Mouse (Mus musculus) erythroblast, adult 5-6 weeks (primary cell): ENCODE results near the gene Slc36a3. TPM values are rescaled to one million over a fixed set of nuclear protein-coding genes. Genes with fewer than 3 reads are reported as not detected.

Experiments used
- ATAC-seq: replicated peaks from 2 replicates; pipeline ENCODE4 v1.8.0; 2016; ENCODE audit warnings: moderate number of reproducible peaks, mild to moderate bottlenecking, moderate TSS enrichment, inconsistent platforms; ENCODE audit not compliant: poor library complexity, low FRiP score, severe bottlenecking
- total RNA-seq, 2 experiments: library from RNA; stranded (forward) in 1 of 2; stranded (reverse) in 1 of 2; fragments of 150-400 nt in 1 of 2; fragments of 200-764, 138-1000 nt in 1 of 2; gene quantifications; 2 replicates each; pipeline versions ENCODE4 v1.2.3 to v1.2.4; 2015 to 2017; ENCODE audit warnings: low replicate concordance in 2 of 2

Slc36a3 gene
- total RNA-seq (2015; ENCODE audit: low replicate concordance) (not detected in 2 replicates), total RNA-seq (2017; ENCODE audit: low replicate concordance) (not detected in 2 replicates)

DNA sequence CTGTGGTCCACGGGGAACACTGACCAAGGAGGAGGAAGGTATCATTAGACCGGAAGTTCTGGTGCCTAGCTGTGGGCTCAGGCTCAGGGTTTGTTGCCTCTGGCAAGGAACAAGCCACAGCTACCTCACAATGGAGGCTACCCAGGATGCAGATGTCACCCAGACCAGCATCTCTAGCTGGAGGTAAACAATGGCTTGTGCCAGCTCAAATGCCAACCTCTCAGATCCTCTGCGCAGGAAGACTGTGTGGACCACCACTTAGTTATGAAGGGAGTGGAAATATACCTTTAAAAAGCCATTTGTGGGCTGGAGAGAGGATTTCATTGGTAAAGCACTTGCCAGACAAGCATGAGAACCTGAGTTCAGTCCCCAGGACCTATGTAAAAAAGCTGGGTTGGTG is at the start of gene Slc36a3:
TSS of gene Slc36a3 (minus strand) at position 101 of the 400 bp plus-strand sequence.
- ATAC-seq, result no peak

DNA sequence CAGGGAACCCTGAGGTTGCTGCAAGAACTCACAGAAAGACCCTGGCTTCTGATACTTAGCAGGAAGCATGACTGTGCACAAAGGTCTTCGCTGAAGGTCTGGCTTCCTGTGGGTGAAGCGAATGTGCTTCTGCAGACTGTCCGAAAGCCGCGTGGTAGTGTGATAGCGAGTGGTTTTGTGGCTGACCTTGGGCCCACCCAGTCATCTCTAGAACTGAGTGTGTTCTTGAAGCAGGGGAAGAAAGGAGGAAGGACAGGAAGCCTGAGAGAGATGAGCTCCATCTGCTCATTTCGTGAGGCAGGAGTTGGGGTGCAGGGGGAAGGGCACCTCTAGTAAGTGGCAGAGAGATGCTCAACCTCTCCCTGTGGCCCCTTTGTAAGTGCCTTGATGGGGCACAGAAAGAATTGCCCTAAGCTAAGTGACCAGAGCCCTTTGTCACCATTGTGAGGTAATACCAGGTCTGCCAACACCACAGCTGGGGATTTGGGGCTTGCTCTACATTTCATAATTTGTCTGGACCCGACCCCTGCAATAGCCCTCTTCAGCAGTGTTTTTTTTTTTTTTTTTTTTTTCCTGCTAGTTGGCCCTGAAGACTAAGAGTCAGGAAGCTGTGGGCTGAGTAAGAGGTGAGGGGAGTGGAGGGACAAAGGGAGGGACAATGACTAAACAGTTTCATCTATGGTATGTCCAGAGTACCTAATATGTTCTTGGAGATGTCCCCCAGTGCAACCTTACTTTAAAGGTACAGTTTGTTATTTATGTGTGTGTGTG is 46.4 kb upstream of the Slc36a3 start:
- no peak for ATAC-seq

DNA sequence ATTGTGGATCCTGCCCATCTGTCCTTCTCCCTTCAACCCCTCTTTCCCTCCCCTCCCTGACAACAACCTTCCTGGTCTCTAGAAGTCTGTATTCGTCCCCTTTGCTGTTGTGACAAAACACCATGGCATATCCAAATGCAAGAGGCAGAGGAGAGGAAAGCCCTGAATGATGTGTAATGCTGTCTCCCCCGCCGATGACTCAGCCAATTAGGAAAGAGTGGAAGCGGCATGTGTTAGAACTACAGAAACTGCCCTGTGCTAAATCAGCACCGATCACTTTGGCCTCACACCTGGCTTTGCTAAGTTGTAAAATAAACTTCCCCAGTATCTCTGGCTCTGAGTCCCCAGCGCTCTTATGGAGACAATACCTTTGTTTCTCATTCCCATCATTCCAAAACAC is 45.6 kb upstream of the Slc36a3 start:
- no peak for ATAC-seq

DNA sequence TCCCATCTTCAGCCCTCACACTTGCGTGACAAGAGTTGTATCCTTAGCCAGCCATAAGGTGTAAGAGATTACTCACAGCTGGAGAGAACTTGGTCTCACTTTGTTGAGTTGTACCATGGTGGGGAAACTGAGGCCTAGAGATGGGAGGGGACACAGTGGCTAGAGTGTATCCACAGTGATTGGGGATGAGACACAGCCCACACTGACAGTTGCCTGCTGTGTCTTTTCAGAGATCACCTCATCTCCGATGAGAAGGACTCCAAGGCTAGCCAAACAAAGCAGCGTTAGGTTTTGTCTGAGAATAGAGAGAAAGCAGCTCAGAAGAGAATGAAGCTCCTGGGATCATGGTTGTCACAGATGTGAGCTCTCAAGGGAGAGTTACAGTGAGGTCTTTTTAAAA is 38.7 kb upstream of the Slc36a3 start:
- no peak for ATAC-seq

DNA sequence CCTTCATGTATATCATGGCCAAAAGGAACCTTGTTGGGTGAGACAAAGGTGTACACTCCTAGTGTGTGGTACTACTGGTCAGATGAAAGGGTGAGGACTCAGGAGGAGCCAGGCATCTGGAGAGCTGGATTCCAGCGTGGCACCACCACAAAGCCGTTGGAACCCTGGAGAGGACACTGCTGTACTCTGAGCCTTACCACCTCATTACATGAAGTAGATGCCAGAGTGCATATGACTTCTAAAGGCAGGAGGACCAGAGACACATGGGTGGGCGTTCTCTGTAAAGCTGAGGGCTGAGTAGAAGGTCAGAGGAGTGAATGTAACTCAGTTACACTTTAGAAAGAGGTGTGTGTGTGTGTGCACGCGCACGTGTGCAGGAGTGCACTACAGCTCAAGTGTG is 36.3 kb upstream of the Slc36a3 start:
- ATAC-seq, result no peak

DNA sequence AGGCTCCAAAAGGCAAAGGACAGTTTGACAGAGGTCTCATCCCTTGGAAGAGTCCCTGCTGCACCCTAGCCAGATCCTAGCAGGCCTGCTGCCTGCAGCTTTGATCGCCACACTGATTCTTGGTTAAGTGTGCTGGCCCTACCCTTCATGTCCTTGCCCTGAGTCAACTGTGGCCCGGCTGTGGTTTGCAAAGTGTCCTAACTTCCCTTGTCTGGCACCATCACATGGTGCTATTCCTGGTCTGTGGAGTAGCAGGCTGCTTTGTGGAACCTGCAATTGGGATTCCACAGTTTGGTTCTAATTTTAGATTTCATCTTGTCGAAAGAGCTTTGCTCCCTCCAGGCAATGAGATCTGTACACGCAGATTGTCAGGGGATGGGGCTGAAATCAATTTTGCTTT is 35.8 kb upstream of the Slc36a3 start:
- ATAC-seq, result no peak

DNA sequence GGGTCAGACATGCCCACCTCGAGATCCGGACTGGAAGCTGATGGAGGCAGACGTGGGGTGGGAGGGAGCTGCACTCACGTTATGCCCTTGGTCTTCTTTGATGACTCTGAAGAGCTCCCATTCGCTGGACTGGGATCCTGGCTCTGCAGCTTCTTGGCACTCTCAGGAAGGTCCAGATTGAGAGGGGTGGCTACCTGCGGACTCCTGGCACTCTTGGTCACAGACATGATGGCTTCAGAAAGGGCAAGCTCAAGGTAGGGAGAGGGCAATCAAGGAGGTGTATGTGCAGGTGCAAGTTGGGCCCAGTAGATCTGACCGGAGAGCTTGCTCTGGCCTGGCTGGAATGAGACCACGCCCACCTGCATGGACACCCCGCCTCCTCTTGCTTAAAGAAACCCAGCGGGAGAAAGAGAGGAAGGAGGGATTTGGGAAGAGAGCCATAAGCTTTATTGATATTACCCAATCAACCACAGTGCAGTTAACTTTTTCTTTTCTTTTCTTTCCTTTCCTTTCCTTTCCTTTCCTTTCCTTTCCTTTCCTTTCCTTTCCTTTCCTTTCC is 33.3 kb upstream of the Slc36a3 start, which contains the start of gene Slc36a2:
TSS of gene Slc36a2 (minus strand) at position 345 of the 559 bp plus-strand sequence.
- ATAC-seq, result no peak

DNA sequence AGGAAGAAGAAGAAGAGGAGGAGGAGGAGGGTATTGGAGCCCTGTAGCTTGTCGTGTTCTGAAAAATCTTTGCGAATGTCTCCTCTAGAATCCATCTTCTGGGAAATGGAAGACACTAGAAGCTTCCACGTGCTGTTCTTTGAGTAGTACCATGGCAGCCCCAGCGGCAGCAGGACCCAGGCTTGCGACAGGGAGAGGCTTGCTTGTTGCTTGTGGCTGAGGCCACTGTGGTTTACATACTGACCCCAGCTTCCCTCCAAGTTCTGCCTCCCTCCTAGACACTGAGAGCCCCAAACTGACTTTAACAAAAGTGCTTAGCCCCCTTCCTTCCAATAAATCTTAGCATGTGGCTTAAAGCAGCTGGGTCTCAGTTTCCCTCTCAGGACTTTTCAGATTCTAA is 32.7 kb upstream of the Slc36a3 start:
- no peak for ATAC-seq

DNA sequence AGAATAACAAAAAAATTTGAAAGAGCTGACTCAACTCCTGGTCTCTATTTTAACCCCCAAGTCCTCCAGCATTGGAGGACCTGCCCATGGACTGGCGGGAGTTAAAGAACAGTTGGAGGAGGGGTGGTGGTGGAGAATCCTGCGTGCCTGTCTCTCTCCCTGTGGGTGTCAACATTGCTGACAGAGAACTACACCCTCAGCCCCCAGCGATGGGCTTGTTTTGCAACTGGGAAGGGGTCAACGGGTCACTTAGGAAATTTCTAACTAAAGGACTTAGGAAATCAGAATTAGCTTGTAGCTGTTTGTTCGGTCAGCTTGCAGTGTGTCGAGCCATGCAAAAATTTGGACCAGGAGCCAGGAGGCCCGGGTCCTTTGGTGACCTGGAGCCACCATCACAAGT is 31.6 kb upstream of the Slc36a3 start:
- no peak for ATAC-seq

DNA sequence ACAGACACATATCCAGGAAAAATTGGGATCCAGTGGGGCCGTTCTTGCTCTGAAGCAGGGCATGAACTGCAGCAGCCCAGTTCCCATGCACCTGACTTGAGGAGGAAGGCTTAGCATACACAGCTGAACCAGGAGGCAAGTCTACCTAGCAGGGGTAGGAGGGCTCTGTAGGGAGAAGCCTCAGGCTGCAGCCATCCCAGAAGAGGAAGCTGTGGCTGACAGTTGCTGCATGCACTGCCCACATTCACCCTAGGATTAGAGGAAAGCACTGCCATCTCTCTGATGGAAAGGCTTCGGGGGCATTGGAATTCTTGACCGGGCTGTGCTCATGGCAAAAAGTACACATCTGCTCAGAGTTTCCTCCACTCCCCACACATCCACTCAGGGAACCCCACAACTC is 28.3 kb upstream of the Slc36a3 start:
- ATAC-seq, result no peak

DNA sequence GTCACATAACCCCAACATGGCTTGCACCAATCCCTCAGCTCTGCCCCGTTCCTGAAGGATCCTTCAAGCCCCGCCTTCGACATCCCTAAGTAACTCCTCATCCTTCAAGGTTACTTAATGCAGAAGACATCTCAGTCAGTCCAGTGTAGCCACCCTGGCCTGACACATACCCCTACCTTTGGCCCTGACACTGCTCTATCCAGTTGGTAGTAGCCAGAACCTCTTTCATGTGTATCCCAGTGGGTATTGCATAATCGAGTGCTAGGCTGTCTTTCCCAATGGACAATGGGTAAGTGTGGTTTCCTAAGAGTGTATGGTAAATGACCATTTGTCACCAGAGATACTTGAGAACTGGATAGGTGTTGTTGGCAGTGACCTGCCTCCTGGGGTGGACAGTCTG is 27.3 kb upstream of the Slc36a3 start:
- ATAC-seq, result no peak

DNA sequence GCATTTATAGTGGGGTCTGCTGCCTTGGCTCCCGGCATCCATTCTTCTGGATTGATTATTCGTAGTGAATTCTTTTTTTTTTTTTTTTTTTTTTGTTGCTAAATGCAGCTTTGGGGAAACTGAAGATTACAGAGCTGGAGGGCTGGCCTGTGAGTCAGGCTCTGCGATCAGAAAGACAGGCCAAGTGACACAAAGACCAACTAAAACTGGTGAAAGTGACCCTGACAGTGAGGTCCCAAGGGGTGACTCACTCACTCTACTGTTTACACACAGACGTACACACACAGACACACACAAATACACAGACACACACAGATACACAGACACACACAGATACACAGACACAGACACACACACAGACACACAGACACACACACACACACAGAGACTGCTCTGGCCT is 19.0 kb upstream of the Slc36a3 start:
- ATAC-seq, result no peak

DNA sequence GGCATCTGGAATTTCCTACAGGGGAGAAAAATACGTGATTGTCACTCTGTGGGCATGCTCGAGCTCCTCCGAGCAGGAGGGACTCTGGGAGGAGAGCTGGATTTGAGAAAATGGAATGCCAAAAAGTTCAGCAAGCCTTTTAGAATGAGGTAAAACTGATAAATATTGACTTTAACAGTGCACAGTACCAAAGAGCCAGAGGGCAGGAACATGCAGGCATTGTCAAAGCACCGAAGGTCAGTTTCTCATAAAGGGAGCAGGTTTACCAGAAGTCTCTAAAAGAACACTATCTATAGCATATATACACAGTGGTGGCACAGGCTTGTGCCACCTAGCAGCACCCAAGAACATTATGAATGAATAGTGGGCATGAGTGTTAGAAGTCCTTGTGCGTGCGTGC is 17.4 kb upstream of the Slc36a3 start:
- no peak for ATAC-seq

DNA sequence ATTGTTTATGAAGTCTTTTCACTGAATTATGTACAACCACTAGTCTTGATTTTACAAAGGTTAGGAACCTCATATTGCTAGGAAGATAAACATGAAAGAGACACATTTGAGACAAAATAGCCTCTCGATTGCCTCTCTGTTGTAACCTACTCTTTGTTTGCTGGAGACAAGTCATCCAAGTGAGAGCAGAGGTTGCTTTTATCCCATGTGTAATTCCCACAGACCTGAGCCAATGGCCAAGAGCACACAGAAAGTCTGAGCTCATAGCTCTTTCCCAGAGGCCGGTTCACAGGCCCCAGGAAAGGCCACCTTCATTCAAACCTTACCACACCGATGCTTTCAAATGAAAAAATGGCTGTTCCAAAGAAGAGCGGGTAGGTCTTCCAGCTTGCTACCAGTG is 17.0 kb upstream of the Slc36a3 start:
- ATAC-seq, result no peak

DNA sequence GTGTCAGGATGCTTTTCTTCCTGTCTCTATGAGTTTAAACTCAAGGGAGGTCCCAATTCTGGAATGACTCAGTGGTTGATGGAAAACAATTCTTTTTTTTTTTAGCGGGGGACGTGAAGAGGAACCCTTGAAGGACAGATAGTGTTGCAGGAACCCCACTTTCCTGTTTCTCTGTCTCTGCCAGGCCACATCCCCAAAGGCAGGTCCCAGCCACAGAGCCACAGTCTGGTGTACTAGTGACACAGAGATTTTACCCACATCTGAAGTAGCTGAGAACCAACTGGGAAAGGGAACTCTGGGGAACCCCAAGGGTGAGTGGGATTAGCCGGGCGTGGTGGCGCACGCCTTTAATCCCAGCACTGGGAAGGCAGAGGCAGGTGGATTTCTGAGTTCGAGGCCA is 14.2 kb upstream of the Slc36a3 start:
- ATAC-seq, result no peak

DNA sequence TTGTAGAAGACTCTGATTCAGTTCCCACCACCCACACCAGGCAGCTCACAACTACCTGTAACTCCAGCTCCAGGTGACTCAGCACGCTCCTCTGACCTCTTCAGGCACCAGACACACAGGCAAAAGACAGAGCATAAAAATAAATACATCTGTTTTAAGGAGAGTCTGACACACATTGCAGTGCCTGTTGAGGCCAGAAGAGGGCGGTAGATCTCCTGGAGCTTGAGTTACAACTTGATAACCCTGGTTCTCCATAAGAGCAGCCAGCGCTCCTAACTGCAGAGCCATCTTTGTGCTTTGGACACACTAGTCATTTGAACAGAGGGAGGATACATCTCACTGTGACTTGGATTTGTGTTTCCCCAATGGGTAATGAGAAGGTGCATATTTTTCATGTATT is 13.2 kb upstream of the Slc36a3 start:
- no peak for ATAC-seq

DNA sequence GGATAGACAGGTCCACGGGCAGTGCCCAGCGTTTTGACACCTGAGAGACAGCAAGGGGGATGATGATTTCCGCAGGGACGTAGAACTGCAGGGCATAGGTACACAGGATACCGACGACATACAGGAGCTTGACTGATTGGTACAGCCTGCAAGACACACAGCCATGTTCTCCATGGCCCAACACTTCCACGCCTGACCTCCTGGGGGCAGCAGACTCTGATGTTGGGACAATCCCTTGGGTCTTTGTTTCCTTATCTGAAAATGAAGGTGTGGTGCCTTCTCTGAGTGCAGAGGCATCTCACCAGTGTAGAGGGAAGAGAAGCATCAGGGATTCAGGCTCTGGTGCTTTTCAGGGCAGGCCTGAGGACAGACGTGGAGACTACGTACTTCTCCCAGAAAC is 11.2 kb upstream of the Slc36a3 start:
- ATAC-seq, result no peak

DNA sequence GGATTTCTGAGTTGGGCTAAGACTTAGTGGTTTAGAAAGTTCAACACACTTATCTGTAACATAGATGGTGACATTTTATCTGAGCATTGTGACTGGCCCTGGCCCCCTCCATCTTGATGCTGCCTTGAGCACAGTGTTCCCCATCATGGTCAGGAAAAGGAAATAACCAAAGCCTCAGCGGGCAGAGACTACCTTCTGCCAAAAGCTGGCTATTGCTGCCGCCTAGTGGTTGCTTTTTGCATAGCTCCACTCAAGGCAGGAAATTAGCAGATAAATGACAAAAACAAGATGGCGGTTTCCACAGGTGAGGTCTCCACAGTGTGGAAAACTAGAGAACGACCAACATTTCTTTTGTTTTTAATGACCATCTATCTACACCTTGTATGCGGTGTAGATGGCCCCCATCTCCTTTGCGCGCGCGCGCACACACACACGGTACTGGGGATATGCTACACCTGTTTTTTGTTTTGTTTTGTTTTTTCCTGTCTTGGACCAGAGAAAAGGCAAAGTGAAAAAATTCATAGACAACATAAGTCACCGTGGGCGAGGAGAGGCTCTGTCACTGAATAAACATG is 7.4 kb upstream of the Slc36a3 start:
- peak; percentile 67; the same call in 1 of the 2 replicates for ATAC-seq

DNA sequence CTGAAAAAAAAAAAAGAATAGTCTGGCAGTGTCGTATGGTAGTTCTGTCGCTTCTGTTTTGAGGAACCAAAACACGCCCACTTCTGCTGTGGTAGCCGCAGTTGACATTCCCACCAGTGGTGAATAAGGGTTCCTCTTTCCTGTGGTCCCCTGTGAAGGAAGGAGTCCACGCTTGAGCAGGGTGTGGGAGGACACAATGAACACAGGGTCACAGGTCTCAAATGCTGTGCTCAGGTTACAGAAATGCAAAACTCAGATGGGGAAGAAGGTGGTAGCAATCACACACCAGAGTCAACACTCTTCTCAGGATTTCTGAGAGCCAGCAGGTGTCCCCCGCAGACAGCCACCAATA is 3.5 kb upstream of the Slc36a3 start:
- no peak for ATAC-seq

DNA sequence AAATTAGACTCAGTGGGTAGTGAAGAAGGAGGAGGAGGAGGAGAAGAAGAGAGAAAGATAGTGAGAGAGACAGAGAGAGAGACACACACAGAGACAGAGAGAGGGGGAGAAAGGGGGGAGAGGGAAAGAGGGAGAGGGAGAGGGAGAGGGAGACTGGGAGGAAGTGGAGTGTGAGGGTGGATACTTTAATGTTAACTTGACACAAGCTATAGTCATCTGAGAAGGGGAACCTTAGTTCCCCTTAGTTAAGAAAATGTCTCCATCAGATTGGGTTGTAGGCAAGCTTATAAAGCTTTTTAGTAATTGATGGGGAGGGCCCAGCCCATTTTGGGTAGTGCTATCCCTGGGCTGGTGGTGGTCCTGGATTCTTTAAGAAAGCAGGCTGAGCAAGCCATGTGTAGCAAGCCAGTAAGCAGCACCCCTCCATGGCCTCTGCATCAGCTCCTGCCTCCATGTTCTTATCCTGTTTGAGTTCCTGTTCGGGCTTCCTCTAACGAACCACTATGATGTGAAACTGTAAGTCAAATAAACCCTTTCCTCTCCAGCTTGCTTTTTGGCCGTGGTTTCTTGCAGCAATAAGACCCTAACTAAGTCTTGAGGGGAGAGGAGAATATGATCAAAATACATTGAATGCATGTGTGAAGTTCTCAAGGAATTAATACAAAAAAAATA is 3.0 kb upstream of the Slc36a3 start:
- no peak for ATAC-seq

DNA sequence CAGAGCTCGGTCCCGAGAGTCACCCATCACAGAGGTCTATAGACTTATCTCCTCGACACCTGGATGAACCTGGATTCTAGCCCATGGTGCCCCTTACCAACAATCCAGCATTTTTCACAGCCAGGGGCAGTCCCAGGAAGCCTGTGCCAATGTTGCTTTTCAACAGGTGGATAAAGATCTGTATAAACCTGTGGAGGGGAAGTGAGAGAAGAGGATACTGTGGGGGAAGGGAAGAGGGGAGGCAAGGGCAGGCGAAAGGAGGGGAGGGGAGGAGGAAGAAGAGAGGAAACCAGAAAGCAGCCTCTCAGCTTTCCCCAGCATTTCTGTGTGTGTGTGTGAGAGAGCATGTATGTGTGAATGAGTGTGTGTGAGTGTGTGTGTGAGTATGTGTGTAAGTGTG is 3.0 kb downstream of the Slc36a3 start:
- ATAC-seq, result no peak
